Mouse (Mus musculus) heart, embryonic 16.5 days (tissue): ENCODE results near the gene Cyfip1. TPM values are rescaled to one million over a fixed set of nuclear protein-coding genes. Genes with fewer than 3 reads are reported as not detected.

Experiments
- ATAC-seq: fragments of 200-750 bp; cut with Nextera tagmentation; replicated peaks from 2 replicates; pipeline ENCODE4 v1.8.0; 2017; ENCODE audit warnings: moderate number of reproducible peaks; ENCODE audit not compliant: insufficient read depth, low FRiP score; ENCODE audit errors: extremely low read depth
- H3K27ac ChIP-seq: fragments of 300-500 bp; sonication (generic); 2 replicates; pipeline ENCODE4 v1.5.1; 2014; ENCODE audit warnings: mild to moderate bottlenecking, low read length, control low read depth, moderate library complexity
- H3K27me3 ChIP-seq: fragments of 300-500 bp; sonication (generic); 2 replicates; pipeline ENCODE4 v1.6.1; 2014; ENCODE audit warnings: low read length, mixed read lengths; ENCODE audit not compliant: control insufficient read depth, insufficient read depth
- H3K36me3 ChIP-seq: fragments of 300-500 bp; sonication (generic); 2 replicates; pipeline ENCODE4 v1.6.1; 2014; ENCODE audit not compliant: control insufficient read depth, insufficient read depth
- H3K4me1 ChIP-seq: fragments of 300-500 bp; sonication (generic); 2 replicates; pipeline ENCODE4 v1.6.1; 2014; ENCODE audit warnings: low read length, mixed read lengths; ENCODE audit not compliant: control insufficient read depth, insufficient read depth
- H3K4me2 ChIP-seq: fragments of 300-500 bp; sonication (generic); 2 replicates; pipeline ENCODE4 v1.6.1; 2014; ENCODE audit warnings: low read depth, mild to moderate bottlenecking, control low read depth, low read length
- H3K4me3 ChIP-seq: fragments of 300-500 bp; sonication (generic); 2 replicates; pipeline ENCODE4 v1.5.1; 2014; ENCODE audit warnings: mild to moderate bottlenecking, control low read depth, low read length
- H3K9ac ChIP-seq: fragments of 300-500 bp; sonication (generic); 2 replicates; pipeline ENCODE4 v1.6.1; 2014; ENCODE audit warnings: low read length, control low read depth
- H3K9me3 ChIP-seq: fragments of 300-500 bp; sonication (generic); replicated peaks from 2 replicates; pipeline ENCODE4 v1.6.1; 2016; ENCODE audit warnings: low read length; ENCODE audit not compliant: control insufficient read depth
- WGBS: fragments of 180-500 bp; shearing (Covaris S2); extraction: QIAGEN DNeasy Blood & Tissue Kit; methylation state at CpG from one replicate; pipeline ENCODE4 v1.1.7; 2014; 5-methylcytosine and 5-hydroxymethylcytosine counted together
- polyA plus RNA-seq: library from polyadenylated mRNA; unstranded; fragments of >200 nt; fragmentation: Nextera tagmentation; extraction: Ambion mirVana; gene quantifications from 2 replicates; pipeline ENCODE4 v1.2.1, GENCODE M21; 2015

Cyfip1 gene
- polyA plus RNA-seq, 1 experiment from 2014 or later, result 44.5 TPM

DNA sequence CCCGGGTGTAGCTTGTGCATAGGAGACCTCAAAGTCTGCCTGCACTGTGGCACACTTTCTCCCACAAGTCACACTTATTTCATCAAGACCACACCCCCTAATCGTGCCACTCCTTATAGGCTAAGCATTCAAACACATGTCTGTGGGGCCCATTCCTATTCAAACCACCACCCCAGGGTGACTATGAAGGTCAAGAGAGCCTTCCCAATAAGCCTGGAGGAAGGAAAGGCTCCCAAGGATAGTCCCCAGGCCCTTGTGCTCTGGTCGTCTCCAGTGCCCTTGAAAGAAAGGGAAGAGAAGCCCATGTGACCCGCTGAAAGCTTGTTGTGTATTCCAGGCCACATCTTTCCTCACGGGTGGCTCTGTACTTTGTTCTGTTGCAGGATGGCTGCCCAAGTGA, 29.9 kb downstream of the Cyfip1 start:
- WGBS, result 73% methylated on average over 5 of the region's 5 CpGs
- H3K27me3 ChIP-seq, result no peaks in the 10 kb centered on the region
- H3K9ac ChIP-seq, result no peak overlapping the region
- no peak overlapping the region for H3K27ac ChIP-seq
- no peak overlapping the region for H3K4me3 ChIP-seq
- H3K36me3 ChIP-seq, result peaks cover 26% of the 10 kb centered on the region
- no peaks in the 10 kb centered on the region for H3K9me3 ChIP-seq
- peaks cover 2% of the 10 kb centered on the region; the same call in 1 of the 2 replicates for H3K4me1 ChIP-seq
- ATAC-seq, result no peak
- H3K4me2 ChIP-seq, result no peak overlapping the region

DNA sequence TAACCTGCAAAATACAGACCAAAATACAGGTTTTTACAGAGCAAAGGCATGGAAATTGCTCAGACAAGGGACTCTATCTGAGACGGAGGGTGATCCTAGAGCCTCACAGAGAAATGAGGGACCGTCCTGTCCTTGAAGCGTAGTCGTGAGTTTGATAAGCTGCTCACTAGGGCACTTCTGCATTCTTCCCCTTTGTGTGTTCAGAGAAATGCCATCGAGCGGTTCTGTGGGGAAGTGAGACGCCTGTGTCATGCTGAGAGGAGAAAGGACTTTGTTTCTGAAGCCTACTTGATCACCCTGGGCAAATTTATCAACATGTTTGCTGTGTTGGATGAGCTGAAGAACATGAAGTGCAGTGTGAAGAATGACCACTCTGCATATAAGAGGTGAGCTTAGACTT, 33.2 kb downstream of the Cyfip1 start:
- Histone ChIP-seq H3K9ac (no peak overlapping the region), H3K4me2 (no peak overlapping the region), H3K36me3 (peaks cover 43% of the 10 kb centered on the region), H3K4me1 (peaks cover 2% of the 10 kb centered on the region), H3K9me3 (no peaks in the 10 kb centered on the region), H3K4me3 (no peak overlapping the region), H3K27ac (no peak overlapping the region), H3K27me3 (no peaks in the 10 kb centered on the region)
- ATAC-seq, result no peak
- WGBS, result 52% methylated on average over 7 of the region's 7 CpGs

DNA sequence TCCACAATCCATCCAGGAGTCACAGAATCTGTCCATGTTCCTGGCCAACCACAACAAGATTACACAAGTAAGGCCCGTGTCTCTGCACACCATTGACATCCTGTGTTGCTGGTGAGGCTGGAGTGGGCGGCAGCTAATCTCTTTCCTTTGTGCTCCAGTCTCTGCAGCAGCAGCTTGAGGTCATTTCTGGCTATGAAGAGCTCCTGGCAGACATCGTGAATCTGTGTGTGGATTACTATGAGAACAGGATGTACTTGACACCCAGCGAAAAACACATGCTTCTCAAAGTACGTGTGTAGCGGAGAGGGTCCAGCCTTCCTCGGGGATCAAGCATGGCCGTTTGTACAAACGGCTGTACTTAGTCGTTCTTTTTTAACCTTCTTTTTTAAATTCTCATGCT, 36.2 kb downstream of the Cyfip1 start:
- H3K4me1 ChIP-seq, result no peaks in the 10 kb centered on the region; the same call in 1 of the 2 replicates
- ATAC-seq, result peak; percentile 81
- no peak overlapping the region for H3K9ac ChIP-seq
- H3K9me3 ChIP-seq, result no peaks in the 10 kb centered on the region
- peak overlapping the region; percentile 55 for H3K27ac ChIP-seq
- H3K4me3 ChIP-seq, result no peak overlapping the region
- no peaks in the 10 kb centered on the region for H3K27me3 ChIP-seq
- H3K36me3 ChIP-seq, result peaks cover 61% of the 10 kb centered on the region
- 64% methylated on average over 10 of the region's 10 CpGs for WGBS
- H3K4me2 ChIP-seq, result no peak overlapping the region

DNA sequence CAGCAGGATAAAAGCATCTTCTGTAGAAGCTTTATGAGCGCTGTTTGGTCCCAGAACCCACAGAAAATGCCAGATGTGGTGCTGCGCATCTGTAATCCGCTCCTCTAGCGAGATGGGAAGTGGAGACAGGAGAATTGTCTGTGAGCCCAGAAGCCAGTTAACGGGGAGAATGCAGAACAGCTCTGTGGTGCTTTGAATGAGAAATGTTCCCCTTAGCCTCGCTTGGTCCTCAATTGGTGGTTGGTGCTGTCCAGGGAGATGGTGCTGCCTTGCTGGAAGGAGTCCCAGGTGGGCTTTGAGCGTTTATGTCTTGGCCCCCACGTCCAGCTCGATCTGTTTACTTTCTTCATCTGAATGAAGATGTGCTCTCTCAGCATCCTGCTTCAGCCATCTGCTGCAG, 39.3 kb downstream of the Cyfip1 start:
- Histone ChIP-seq H3K27ac (no peak overlapping the region), H3K4me3 (no peak overlapping the region), H3K36me3 (peaks cover 36% of the 10 kb centered on the region), H3K4me2 (no peak overlapping the region), H3K9me3 (no peaks in the 10 kb centered on the region), H3K27me3 (no peaks in the 10 kb centered on the region), H3K4me1 (no peaks in the 10 kb centered on the region; the same call in none of the 2 replicates), H3K9ac (no peak overlapping the region)
- no peak for ATAC-seq
- 89% methylated on average over 9 of the region's 9 CpGs for WGBS

DNA sequence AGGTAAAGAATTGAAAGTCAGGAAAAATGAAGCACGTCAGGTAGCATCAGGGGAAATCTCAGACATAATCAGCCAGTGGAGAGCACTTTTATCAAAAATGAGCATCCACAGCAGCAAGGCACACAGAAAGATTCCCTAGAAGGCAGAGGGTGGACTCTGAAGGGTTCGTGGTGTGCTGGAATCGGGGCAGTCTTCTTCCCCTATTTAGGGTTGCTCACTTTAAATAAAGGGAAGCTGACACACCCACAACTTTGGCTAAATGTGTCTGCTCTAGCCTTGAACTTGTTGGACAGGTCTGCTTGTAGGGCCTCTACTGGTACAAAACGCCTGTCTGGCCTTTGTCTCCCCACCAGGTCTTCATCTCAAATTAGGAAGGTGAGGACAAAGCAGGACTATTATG, 47.1 kb downstream of the Cyfip1 start:
- ATAC-seq, result no peak
- no peak overlapping the region for H3K4me2 ChIP-seq
- H3K4me1 ChIP-seq, result no peaks in the 10 kb centered on the region; the same call in 1 of the 2 replicates
- WGBS, result 94% methylated on average over 4 of the region's 4 CpGs
- H3K4me3 ChIP-seq, result no peak overlapping the region
- H3K9me3 ChIP-seq, result no peaks in the 10 kb centered on the region
- H3K27ac ChIP-seq, result no peak overlapping the region
- H3K9ac ChIP-seq, result no peak overlapping the region
- H3K36me3 ChIP-seq, result peaks cover 29% of the 10 kb centered on the region
- no peaks in the 10 kb centered on the region for H3K27me3 ChIP-seq

DNA sequence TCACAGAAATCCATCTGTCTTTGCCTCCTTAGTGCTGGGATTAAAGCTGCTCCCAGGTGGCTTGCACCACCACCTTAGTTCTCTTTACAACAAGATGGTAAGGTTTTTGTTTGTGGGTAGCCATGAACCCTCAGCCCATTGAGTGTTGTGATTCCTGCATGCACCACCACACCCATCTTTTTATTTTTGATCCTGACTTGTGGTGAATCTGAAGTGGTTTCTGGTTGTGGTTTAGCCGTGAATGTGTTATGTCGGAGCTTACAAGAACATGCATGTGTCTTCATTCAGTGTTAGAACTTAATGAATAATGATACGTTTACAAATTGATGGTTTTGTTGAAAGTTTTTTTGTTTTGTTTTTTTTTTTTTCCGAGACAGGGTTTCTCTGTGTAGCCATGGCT, 48.5 kb downstream of the Cyfip1 start:
- 89% methylated on average over 4 of the region's 4 CpGs for WGBS
- Histone ChIP-seq H3K4me2 (no peak overlapping the region), H3K9ac (no peak overlapping the region), H3K27ac (no peak overlapping the region), H3K9me3 (no peaks in the 10 kb centered on the region), H3K4me3 (no peak overlapping the region), H3K4me1 (no peaks in the 10 kb centered on the region; the same call in 1 of the 2 replicates), H3K27me3 (no peaks in the 10 kb centered on the region), H3K36me3 (peaks cover 35% of the 10 kb centered on the region)
- ATAC-seq, result no peak

DNA sequence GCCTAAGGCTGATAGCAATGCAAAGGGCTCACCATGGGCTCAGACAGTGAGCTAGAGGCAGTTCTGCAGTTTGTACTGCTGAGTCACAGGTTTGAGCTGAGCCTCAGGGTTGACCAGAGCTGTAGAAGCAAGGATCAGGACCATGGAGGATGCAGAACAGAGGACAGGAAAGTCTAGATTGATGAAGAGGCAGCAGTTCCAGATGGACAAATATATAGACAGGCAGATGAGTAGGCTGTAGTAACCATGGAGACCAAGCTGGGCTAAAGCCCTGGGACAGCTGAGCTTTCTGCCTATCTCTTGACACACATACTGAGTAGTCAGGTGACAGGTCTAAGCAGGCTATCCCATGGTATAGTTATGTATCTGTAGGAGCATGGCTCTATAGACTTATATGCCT, 49.2 kb downstream of the Cyfip1 start:
- no peak overlapping the region for H3K4me3 ChIP-seq
- H3K9ac ChIP-seq, result no peak overlapping the region
- H3K4me2 ChIP-seq, result no peak overlapping the region
- H3K9me3 ChIP-seq, result no peaks in the 10 kb centered on the region
- no peak for ATAC-seq
- H3K36me3 ChIP-seq, result peaks cover 36% of the 10 kb centered on the region
- H3K4me1 ChIP-seq, result no peaks in the 10 kb centered on the region
- no peak overlapping the region for H3K27ac ChIP-seq
- no peaks in the 10 kb centered on the region for H3K27me3 ChIP-seq

DNA sequence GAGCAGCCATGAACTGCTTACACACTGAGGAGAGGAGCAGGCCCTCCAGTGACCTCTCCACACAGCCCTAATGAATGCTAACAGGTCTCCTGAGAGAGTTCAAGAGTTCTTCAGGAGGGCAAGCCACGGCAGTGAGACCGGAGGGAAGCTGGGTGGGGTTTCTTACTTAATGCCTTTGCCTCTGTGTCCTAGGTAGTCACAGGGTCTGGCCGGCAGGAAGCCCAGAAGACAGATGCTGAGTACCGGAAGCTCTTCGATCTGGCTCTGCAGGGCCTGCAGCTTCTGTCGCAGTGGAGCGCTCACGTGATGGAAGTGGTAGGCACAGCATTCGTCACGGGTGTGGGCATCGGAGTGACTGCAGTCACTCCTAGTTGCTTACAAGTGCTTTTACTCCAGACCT, 50.3 kb downstream of the Cyfip1 start:
- H3K27me3 ChIP-seq, result no peaks in the 10 kb centered on the region
- no peak overlapping the region for H3K4me3 ChIP-seq
- H3K4me2 ChIP-seq, result no peak overlapping the region
- 86% methylated on average over 11 of the region's 11 CpGs for WGBS
- H3K36me3 ChIP-seq, result peaks cover 42% of the 10 kb centered on the region
- H3K9ac ChIP-seq, result no peak overlapping the region
- no peak overlapping the region for H3K27ac ChIP-seq
- no peak for ATAC-seq
- no peaks in the 10 kb centered on the region for H3K9me3 ChIP-seq
- no peaks in the 10 kb centered on the region for H3K4me1 ChIP-seq

DNA sequence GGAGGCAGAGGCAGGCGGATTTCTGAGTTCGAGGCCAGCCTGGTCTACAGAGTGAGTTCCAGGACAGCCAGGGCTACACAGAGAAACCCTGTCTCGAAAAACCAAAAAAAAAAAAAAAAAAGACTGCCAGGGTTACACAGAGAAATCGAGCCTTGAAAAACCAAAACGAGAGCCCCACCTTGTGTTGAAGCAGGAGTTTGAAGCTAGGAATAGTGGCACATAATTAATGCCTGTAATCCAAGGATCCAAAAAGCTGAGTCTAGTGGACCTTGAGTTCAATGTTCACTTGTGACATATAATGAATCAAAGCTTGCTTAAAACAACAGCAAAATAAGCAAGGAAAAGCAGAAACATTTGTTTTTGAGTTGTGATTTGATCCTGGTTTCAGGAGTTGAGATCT, 62.2 kb downstream of the Cyfip1 start:
- no peaks in the 10 kb centered on the region for H3K4me1 ChIP-seq
- H3K4me2 ChIP-seq, result no peak overlapping the region
- H3K9me3 ChIP-seq, result no peaks in the 10 kb centered on the region
- no peaks in the 10 kb centered on the region for H3K27me3 ChIP-seq
- no peak for ATAC-seq
- H3K36me3 ChIP-seq, result peaks cover 68% of the 10 kb centered on the region
- WGBS, result 86% methylated on average over 4 of the region's 5 CpGs
- H3K27ac ChIP-seq, result no peak overlapping the region
- no peak overlapping the region for H3K4me3 ChIP-seq
- H3K9ac ChIP-seq, result no peak overlapping the region

DNA sequence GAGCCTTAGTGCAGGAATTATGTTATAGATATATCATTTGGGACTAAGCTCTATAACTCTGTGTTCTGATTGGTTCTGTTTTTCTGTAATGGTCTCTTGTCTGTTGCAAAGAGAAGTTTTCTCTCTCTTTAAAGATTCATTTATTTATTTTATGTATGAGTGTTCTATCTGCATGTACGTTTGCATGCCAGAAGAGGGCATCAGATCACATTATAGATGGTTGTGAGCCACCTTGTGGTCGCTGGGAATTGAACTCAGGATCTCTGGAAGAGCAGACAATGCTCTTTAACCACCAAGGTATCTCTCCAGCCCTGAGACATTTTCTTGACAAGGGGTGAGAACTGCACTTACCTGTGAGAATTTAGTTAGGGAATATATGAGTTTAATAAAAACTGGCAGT, 63.9 kb downstream of the Cyfip1 start:
- Histone ChIP-seq H3K4me2 (no peak overlapping the region), H3K9ac (no peak overlapping the region), H3K27ac (no peak overlapping the region), H3K9me3 (no peaks in the 10 kb centered on the region), H3K27me3 (no peaks in the 10 kb centered on the region), H3K4me3 (no peak overlapping the region), H3K4me1 (no peaks in the 10 kb centered on the region), H3K36me3 (peaks cover 63% of the 10 kb centered on the region)
- WGBS, result 78% methylated on average over 2 of the region's 2 CpGs
- ATAC-seq, result no peak
